Mouse (Mus musculus) Patski (cell line): Measurements from ENCODE around the gene Arhgap22. TPM values are rescaled to one million over a fixed set of nuclear protein-coding genes. Genes with fewer than 3 reads are reported as not detected.

Experiments used
- ATAC-seq: fragments of 100-300 bp; one replicate; pipeline ENCODE4 v1.8.0; 2021
- CTCF ChIA-PET: fragments of 350-600 bp; sonication (Branson Sonifier 250); formaldehyde crosslinking; loops from one replicate; lab custom pipeline; 2022; ENCODE audit warnings: inconsistent platforms; lab: Charles Lee
- POLR2A ChIA-PET: fragments of 350-600 bp; sonication (Branson Sonifier 250); formaldehyde crosslinking; loops from one replicate; lab custom pipeline; 2022; ENCODE audit warnings: antibody characterized with exemption, inconsistent platforms; lab: Charles Lee
- DNase-seq: peaks from one replicate; pipeline ENCODE4 v3.0.0-alpha.2; 2011; ENCODE audit warnings: low read depth, low spot score
- H3K27me3 ChIP-seq: fragments of 371-371 bp; one replicate; pipeline ENCODE4 v1.5.1; 2021
- CTCF ChIP-seq: fragments of 100-300 bp; IDR thresholded peaks from one replicate; pipeline ENCODE4 v1.5.1; 2021
- in situ Hi-C: fragments of 300-500 bp; cut with MboI; formaldehyde crosslinking; loops from 3 replicates; pipeline ENCODE4 v1.11.1; 2018; ENCODE audit warnings: low pct_unique_long_range_greater_than_20kb, mixed read lengths
- polyA plus RNA-seq: library from polyadenylated mRNA; unstranded; gene quantifications from one replicate; pipeline ENCODE4 v1.2.3, GENCODE M21; 2021

Arhgap22 gene
- polyA plus RNA-seq, 1 experiment from 2014 or later = 11.1 TPM

DNA sequence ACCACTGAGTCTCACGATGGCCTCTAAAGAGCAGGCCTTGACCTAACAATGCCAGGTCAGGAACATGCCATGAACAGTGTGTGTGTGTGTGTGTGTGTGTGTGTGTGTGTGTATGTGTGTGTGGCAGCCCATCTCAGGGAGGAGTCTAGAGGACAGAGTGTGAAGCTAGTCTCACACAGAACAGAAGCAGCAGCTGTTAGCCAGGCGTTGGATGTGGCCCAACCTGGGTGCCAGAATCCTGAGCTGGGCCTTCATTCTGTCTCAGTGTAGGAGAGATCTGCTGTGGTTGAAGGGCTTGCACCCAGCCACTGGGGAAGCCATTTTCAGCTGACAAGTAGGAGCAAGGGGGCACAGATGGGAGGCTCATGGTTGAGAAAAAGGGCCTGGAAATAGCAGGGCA, 64.5 kb downstream of the Arhgap22 start:
- no peaks in the 10 kb centered on the region for H3K27me3 ChIP-seq
- ATAC-seq (no peak), DNase-seq (no peak)
- in situ Hi-C loops = no loop called here
- no peak for TF ChIP-seq CTCF
- ChIA-PET POLR2A (no interaction called here), CTCF (interaction anchor here (1.6 kb wide), 1 partner anchor 19 kb away, joined by 4 read pairs; no protein-coding TSS in a partner anchor)

- TF ChIP-seq CTCF = no peak
- in situ Hi-C loops = no loop called here
- DNase-seq (no peak), ATAC-seq (no peak)
- H3K27me3 ChIP-seq = no peaks in the 10 kb centered on the region
- ChIA-PET CTCF (no interaction called here), POLR2A (interaction anchor here (0.7 kb wide), 1 partner anchor 173 kb away, joined by 3 read pairs; no protein-coding TSS in a partner anchor)
Measured at GRCm38 (mm10) chr14:33280921-33281320, 67.1 kb downstream of the Arhgap22 start.

GRCm38 (mm10) chr14:33282447-33282846, 68.6 kb downstream of the Arhgap22 start:
- no peaks in the 10 kb centered on the region for H3K27me3 ChIP-seq
- no peak for TF ChIP-seq CTCF
- POLR2A ChIA-PET = no interaction called here
- CTCF ChIA-PET = interaction anchor here (0.8 to 1.7 kb wide), 5 partner anchors 10 to 76 kb away, joined by 3 to 4 read pairs (median 3); partner anchors contain the start of gene Arhgap22
- peak; percentile 60 for ATAC-seq
- peak; percentile 41 for DNase-seq
- in situ Hi-C loops = no loop called here

DNA sequence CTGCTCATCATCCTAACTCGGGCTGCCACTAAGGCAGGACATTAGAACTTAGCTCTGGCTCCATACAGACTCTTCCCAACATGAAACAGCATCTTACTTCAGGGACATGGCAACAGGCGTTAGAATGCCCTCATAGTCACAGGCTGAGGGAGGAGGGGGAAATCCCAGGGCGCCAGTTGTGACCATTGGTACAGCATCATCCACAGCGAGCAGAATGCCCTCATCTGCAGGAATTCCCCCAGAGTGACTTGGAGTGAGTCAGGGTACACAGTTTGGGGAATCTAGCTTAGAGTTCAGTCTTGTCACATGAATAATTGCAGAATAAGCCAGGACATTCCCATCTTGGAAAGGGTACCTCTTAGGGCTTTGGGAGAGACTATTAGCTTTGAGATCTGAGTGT, 74.1 kb downstream of the Arhgap22 start:
- DNase-seq = no peak
- H3K27me3 ChIP-seq = no peaks in the 10 kb centered on the region
- POLR2A ChIA-PET = no interaction called here
- CTCF ChIA-PET = no interaction called here
- in situ Hi-C loops = no loop called here
- no peak for TF ChIP-seq CTCF
- ATAC-seq = no peak

DNA sequence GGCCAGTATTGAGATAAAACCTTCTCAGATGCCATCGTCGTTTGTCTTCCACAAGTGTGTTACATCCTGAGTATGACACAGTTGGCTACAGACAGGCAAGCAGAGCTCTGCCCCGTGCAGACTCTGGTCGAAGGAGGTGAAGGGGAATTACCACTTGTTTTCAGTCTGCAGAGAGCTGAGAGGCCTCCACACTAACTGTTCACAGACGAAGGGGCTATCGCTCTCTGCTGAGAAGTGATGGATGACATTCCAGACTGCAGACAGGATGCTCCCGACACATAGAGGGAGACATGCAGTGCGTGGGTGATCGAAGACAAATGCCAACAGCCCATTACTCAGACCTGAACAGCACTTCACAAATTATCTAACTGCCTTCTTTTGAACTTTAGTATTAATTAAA, 76.2 kb downstream of the Arhgap22 start:
- CTCF ChIA-PET = no interaction called here
- TF ChIP-seq CTCF = no peak
- in situ Hi-C loops = no loop called here
- POLR2A ChIA-PET = no interaction called here
- no peak for DNase-seq
- no peak for ATAC-seq
- no peaks in the 10 kb centered on the region for H3K27me3 ChIP-seq

- TF ChIP-seq CTCF = no peak
- ATAC-seq (no peak), DNase-seq (no peak)
- in situ Hi-C loops = no loop called here
- H3K27me3 ChIP-seq = no peaks in the 10 kb centered on the region
- CTCF ChIA-PET = interaction anchor here (1.0 kb wide), 1 partner anchor 9 kb away, joined by 4 read pairs; no protein-coding TSS in a partner anchor
- POLR2A ChIA-PET = no interaction called here
Measured at GRCm38 (mm10) chr14:33294488-33294887, 80.7 kb downstream of the Arhgap22 start.

GRCm38 (mm10) chr14:33296698-33297341, 83.0 kb downstream of the Arhgap22 start:
- in situ Hi-C loops = no loop called here
- POLR2A ChIA-PET = no interaction called here

GRCm38 (mm10) chr14:33300591-33300990, 86.8 kb downstream of the Arhgap22 start:
- POLR2A ChIA-PET = no interaction called here
- ATAC-seq = no peak
- DNase-seq = no peak
- in situ Hi-C loops = loop anchor here (5.0 kb wide), 1 partner anchor 88 kb away; the partner anchor contains the start of gene Arhgap22
- TF ChIP-seq CTCF = no peak
- H3K27me3 ChIP-seq = no peaks in the 10 kb centered on the region
- CTCF ChIA-PET = interaction anchor here (1.1 to 1.2 kb wide), 2 partner anchors 84 to 86 kb away, joined by 3 to 6 read pairs; partner anchors contain the start of gene Arhgap22

More at GRCm38 (mm10) chr14:33296698-33297341, 83.0 kb downstream of the Arhgap22 start:
- CTCF ChIA-PET = interaction anchor here (0.8 to 1.4 kb wide), 4 partner anchors 17 to 82 kb away, joined by 3 to 4 read pairs (median 4); no protein-coding TSS in a partner anchor
- TF ChIP-seq CTCF = no peak
- H3K27me3 ChIP-seq = no peaks in the 10 kb centered on the region
- DNase-seq = no peak
- ATAC-seq = no peak

DNA sequence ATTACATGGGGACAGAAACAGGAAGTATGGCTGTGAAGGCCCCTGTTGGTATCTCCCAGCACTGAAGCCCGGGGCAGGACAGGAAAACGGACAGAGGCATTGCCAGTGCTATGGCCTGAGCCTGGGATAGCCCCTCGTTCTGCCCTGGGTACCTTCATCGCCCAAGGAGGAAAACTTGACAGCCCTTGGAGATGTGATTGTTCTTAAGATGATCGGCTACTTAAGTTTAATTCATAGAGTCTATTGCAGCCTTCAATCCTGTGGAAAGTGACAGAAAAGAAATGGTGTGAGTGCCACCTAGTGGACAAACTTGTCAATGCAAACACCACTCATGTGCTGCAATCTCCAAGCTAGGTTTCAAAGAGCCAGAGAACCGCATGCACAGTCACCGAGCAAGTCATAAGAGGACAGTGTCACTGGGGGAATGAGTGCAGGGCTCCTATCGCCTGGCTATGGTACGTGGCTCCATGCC, 89.6 kb downstream of the Arhgap22 start:
- H3K27me3 ChIP-seq = no peaks in the 10 kb centered on the region
- DNase-seq (no peak), ATAC-seq (peak; percentile 71)
- peak; percentile 79 for TF ChIP-seq CTCF
- in situ Hi-C loops = loop anchor here (5.0 kb wide), 1 partner anchor 91 kb away; the partner anchor contains the start of gene Arhgap22
- CTCF ChIA-PET = interaction anchor here (0.7 to 4.6 kb wide), 7 partner anchors 8 to 96 kb away, joined by 4 to 47 read pairs (median 4); partner anchors contain the start of gene Arhgap22
- POLR2A ChIA-PET = interaction anchor here (0.7 to 2.4 kb wide), 2 partner anchors 9 to 89 kb away, joined by 6 to 8 read pairs; partner anchors contain the start of gene Arhgap22

GRCm38 (mm10) chr14:33305645-33306281, 91.9 kb downstream of the Arhgap22 start:
- ATAC-seq (no peak), DNase-seq (no peak)
- CTCF ChIA-PET = interaction anchor here (1.0 to 4.6 kb wide), 3 partner anchors 12 to 91 kb away, joined by 3 to 47 read pairs (median 7); partner anchors contain the start of gene Arhgap22
- POLR2A ChIA-PET = no interaction called here
- in situ Hi-C loops = loop anchor here (5.0 kb wide), 1 partner anchor 232 kb away; no protein-coding TSS in a partner anchor
- H3K27me3 ChIP-seq = no peaks in the 10 kb centered on the region
- TF ChIP-seq CTCF = no peak
